Mouse (Mus musculus): Measurements from ENCODE around the gene Msl2. TPM values are rescaled to one million over a fixed set of nuclear protein-coding genes. Genes with fewer than 3 reads are reported as not detected.

The Msl2 gene
- 10.4 and 27.4 TPM in 2 replicates for polyA plus RNA-seq (2012; rRNA removed; ENCODE audit: low replicate concordance)

GRCm38 (mm10) chr9:101073987-101074331 lies at the start of gene Msl2:
TSS of gene Msl2 (plus strand) at chr9:101074101.

GRCm38 (mm10) chr9:101034448-101035098 lies 39.3 kb upstream of the Msl2 start, which contains the start of gene Pccb:
TSS of gene Pccb (minus strand) at chr9:101034898.

Other genes with a start within 250 kb of the Msl2 start
- 151 and 234 TPM in 2 replicates for gene Pccb, start 39.2 kb upstream of the Msl2 start, polyA plus RNA-seq (2012; rRNA removed; ENCODE audit: low replicate concordance)
- 5.0 and 7.8 TPM in 2 replicates for gene Ppp2r3a, start 177.7 kb downstream of the Msl2 start, polyA plus RNA-seq (2012; rRNA removed; ENCODE audit: low replicate concordance)

Data from subcutaneous adipose tissue, adult 2 months (tissue).